Mouse (Mus musculus) c-Kit-positive CD71-positive TER-119-positive erythroid progenitor cells, embryonic 14.5 days (primary cell): ENCODE results near the gene Thtpa.

ENCODE experiments used
- DNase-seq: peaks from one replicate; pipeline ENCODE4 v3.0.0-alpha.2; 2013; ENCODE audit warnings: low spot score

Thtpa gene

GRCm38 (mm10) chr14:55094704-55095231, at the start of gene Thtpa:
Gene Thtpa, plus strand, starts transcription at chr14:55094784.
- peak; percentile 69 for DNase-seq

DNA sequence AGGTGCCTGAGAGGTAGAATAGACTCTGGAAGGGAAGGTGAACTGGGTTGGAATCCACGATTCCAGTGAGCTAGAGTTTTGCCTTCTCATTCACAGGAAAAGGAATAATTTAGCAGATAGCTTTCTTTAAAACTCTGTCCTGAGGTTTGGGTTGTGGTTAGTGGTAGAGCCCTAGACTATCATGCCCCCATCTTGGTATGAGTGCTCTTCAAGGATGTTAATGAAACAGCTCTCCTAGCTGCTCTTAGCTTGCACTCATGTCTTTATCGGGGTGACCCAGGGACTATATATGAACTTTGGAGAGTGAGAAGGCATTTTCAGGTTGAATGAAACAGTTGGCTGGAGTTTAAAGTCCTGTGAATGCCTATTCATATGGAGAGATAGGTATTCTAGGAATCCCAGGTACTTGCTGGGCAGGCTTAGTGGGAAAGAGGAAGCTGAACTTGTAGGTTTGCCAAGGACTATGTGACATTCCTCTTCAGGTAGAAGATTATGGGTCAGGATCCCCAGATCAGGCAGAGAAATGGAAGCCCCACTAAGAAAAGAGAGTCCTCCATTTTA, 46.5 kb upstream of the Thtpa start:
- DNase-seq, result no peak

DNA sequence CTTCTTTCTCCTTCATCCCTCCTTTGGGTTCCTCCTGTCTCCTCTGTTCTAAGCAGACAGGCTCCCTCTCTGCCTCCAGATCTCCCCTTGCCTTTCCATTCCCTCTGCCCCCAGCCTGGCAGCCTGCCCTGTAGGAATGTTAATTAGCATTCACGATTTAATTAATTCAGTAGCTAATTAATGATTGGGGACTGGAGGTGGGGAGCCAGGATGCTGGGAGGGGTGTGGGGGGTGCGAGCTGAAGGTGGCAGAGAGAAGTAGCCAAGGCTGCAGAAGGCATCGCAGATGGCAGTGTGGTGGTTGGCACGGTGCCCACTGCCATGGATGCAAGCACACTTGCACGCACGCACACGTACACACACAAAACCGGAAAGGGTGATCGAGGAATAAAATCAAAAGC, 42.1 kb upstream of the Thtpa start:
- DNase-seq, result no peak

DNA sequence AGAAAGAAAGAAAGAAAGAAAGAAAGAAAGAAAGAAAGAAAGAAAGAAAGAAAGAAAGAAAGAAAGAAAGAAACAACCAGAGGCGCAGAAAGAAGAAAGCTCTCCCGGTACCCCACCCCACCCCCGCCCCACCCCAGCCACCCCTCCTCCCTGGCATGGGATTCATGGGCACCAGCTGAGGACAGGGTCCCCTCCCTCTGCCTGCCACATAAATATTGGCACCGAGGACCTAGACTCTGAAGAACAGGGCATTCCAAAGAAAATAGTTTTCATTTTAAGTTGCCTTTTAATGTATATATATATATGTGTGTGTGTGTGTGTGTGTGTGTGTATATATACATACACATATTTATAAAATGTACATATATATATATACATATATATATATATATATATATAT, 41.5 kb upstream of the Thtpa start:
- DNase-seq, result no peak

- DNase-seq, result no peak
Measured at GRCm38 (mm10) chr14:55053708-55054190, 40.8 kb upstream of the Thtpa start.

- no peak for DNase-seq
Measured at GRCm38 (mm10) chr14:55054191-55054749, 40.3 kb upstream of the Thtpa start.

- no peak for DNase-seq
Measured at GRCm38 (mm10) chr14:55055167-55055834, 39.3 kb upstream of the Thtpa start.

DNA sequence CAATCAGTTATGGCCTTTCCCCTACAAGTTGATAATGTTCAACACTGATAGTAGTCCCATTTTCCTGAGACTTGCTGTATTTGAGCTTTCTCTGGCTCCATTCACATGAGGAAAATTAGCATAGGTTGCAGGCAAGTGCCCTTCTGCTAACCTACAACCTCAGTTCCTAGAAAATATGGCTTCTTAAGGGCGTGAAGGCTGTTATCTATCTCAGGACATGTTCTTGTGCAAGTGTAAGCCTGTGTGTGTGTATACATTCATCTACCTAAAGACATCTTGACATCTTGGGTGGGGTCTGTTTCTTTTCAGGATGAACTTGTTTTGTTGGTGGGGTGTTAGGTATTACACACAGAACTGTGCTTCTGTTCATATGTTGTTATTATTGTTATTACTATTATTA, 35.6 kb upstream of the Thtpa start:
- peak; percentile 60 for DNase-seq

- no peak for DNase-seq
Measured at GRCm38 (mm10) chr14:55059931-55060330, 34.7 kb upstream of the Thtpa start.

DNA sequence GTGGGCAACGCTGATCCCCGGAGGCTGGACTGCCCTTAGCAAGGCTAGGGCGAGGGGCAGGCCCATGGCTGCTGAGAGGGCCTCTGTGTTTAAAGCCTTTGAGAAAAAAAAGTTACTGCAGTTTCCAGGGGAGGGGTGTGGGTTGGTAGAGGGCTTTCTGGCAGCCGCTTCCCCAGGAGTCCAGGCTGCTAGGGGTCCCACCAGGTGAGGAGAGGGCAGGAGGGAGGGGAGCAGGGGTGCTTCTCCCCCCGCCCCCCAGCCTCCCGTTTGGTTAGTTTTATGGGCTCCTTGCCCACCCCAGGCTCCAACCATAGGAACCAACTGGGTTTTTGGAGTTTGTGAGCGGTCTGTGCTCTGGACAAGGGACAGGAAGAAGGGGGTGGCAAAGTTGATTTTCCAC, 32.7 kb upstream of the Thtpa start:
- DNase-seq, result no peak

DNA sequence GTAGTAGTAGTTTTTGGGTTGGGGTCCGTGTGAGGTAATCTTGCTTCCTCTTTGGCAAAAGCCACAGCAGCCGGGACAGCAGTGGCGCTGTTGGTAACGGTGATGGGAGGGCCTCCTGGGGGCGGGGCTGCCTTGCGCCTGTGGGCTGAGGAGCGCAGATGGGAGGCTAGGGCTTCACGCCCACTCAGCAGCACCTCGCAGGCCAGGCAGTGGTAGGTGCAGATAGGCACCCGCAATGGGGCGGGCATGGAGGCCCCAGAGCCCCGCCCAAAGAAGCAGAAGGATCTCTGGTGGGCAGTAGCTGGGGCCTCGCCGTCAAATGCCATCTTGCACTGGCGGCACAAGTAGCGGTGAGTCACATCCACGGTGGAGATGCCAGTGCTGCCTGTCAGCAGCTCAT, 32.0 kb upstream of the Thtpa start:
- peak; percentile 92 for DNase-seq

- no peak for DNase-seq
Measured at GRCm38 (mm10) chr14:55063117-55063516, 31.5 kb upstream of the Thtpa start.

DNA sequence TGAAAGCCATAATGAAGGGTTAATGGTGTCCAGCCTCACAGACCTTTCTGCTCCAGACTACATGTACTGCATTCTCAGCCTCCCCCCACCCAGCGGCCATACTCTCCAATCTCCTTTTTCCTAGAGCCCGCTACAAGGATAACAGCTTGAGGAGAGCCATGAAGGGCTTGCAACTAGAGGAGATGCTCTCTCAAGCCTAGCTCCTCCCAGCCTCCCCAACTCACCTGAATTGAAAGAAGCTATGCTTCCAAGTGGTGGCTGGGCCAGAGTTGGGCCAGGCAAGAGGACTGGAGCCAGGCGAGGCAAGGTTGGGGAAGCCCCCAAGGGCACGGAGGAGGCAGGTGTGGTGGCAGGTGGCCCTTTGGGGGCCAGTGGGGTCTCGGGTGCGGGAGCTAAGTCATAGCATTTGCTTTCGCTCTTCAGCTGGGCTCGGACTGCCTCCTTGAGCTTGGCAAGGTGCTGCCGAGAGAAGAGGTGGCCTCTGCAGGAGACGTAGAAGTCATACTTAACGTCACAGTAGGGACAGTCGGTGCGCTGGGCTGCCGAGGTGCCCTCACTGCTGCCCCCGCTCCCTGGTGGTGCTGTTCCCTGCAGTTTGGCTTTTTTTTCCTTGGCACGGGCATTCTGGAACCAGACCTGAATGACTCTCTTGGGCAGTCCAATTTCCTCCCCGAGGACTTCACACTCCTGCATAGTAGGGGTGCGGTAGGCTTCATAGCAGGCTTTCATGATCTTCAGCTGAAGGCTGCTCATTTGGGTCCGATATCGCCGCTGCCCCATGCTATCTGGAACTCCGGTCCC, 30.8 kb upstream of the Thtpa start:
- no peak for DNase-seq

DNA sequence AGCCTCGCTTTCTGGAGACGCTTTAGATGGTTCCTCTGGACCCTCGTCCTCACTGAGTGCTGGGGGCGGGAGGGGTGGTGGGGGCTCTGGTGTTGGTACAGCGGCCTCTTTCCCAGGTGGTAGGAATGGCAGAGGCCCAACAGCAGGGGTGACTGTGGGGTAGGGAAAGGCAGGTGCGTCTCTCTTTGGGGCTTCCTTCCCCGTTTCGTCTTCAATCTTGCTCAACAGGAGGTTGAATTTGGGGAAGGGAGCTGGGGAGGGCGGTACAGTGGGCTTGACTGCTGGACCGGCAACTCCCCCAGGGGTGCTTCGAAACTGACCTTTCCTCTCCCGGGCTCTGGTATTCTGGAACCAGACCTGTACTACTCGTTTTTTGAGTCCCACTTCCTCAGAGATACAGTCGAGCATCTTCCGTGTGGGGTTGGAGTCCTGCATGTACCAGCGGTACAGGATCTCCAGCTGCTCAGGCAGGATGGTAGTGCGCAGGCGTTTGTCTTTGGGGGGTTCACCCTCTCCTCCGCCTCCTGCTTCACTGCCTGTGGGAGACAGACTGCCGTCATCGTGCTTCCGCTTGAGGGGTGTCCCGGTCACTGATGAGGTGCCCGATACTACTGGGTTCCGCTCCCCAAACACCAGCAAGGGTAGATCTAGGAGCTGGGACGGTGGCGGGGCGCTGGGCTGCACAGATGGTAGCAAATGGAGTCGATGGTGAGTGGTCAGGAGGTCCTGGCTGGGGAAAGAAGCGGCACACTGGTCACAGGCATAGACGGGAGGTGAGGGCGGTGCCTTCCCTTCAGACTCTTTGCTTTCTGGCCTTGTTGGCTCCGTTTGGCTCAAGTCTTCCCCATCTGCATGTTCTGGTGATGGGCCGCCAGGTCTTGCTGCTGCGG, 29.9 kb upstream of the Thtpa start:
- DNase-seq, result no peak

- no peak for DNase-seq
Measured at GRCm38 (mm10) chr14:55065391-55065790, 29.2 kb upstream of the Thtpa start.

GRCm38 (mm10) chr14:55066042-55066441, 28.5 kb upstream of the Thtpa start:
- DNase-seq, result no peak

GRCm38 (mm10) chr14:55071756-55072155, 22.8 kb upstream of the Thtpa start:
- DNase-seq, result no peak

GRCm38 (mm10) chr14:55074416-55074815, 20.2 kb upstream of the Thtpa start:
- no peak for DNase-seq

- no peak for DNase-seq
Measured at GRCm38 (mm10) chr14:55076224-55076623, 18.4 kb upstream of the Thtpa start.

GRCm38 (mm10) chr14:55076956-55077355, 17.6 kb upstream of the Thtpa start:
- no peak for DNase-seq
